Mouse (Mus musculus) adrenal gland, postnatal 36 days (tissue): ENCODE data around the gene Zfp850. TPM values are rescaled to one million over a fixed set of nuclear protein-coding genes. Genes with fewer than 3 reads are reported as not detected.
"Not testable (repeated sequence)": the region's sequence is repeated elsewhere in the genome, so short reads cannot be mapped to it uniquely, and the experiment has no call there.

Experiments used
- DNase-seq, 2 experiments: peaks; one replicate each; pipeline ENCODE4 v3.0.0; 2021; ENCODE audit warnings: mixed read lengths in 1 of 2
- long read RNA-seq, 2 experiments: library from polyadenylated mRNA; stranded (forward); transcript quantifications; one replicate each; pipeline ENCODE4 v2.0.0; 2021; ENCODE audit warnings: borderline sequencing depth in 2 of 2
- total RNA-seq, 2 experiments: library from RNA; stranded (reverse); gene quantifications; 2 replicates each; pipeline ENCODE4 v1.2.3; 2021

The Zfp850 gene
- total RNA-seq: 1 to 10 TPM; 2.3 to 2.4 TPM
- long read RNA-seq, experiment 1, partial matches to known transcripts: 0 of 2 reads
- long read RNA-seq, experiment 1, other reads (novel, unspliced or antisense): 2 of 2 reads
- long read RNA-seq, experiment 2, partial matches to known transcripts: 0 of 2 reads
- long read RNA-seq, experiment 2, other reads (novel, unspliced or antisense): 2 of 2 reads

- peak; percentile 86 to 90 for DNase-seq
These were observed at the start of gene Zfp850 for GRCm38 (mm10) chr7:28013549-28014444. Gene Zfp850 (minus strand): TSS chr7:28014115.

GRCm38 (mm10) chr7:28059972-28060371 is 46.1 kb upstream of the Zfp850 start:
- no peak for DNase-seq

GRCm38 (mm10) chr7:28053046-28053930 is 39.4 kb upstream of the Zfp850 start:
- no peak for DNase-seq

DNA sequence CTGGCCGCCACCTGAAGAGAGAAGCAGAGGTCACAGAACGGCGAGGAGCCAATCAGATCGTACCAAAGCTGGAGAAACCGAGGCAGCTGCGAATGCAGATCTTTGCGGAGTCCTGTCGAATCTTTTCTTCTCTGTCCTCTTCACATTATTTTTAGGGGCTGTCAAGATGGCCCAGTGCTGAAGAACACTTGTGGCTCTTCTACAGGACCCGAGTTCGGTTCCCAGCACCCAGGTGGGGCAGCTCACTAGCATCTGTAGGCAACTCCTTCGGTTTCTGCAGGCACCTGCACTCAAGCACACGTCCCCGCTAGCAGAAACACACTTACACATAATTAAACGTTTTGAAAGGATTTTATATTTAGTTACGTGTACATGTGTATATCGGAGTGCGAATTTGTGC is 36.7 kb upstream of the Zfp850 start:
- DNase-seq: no peak

DNA sequence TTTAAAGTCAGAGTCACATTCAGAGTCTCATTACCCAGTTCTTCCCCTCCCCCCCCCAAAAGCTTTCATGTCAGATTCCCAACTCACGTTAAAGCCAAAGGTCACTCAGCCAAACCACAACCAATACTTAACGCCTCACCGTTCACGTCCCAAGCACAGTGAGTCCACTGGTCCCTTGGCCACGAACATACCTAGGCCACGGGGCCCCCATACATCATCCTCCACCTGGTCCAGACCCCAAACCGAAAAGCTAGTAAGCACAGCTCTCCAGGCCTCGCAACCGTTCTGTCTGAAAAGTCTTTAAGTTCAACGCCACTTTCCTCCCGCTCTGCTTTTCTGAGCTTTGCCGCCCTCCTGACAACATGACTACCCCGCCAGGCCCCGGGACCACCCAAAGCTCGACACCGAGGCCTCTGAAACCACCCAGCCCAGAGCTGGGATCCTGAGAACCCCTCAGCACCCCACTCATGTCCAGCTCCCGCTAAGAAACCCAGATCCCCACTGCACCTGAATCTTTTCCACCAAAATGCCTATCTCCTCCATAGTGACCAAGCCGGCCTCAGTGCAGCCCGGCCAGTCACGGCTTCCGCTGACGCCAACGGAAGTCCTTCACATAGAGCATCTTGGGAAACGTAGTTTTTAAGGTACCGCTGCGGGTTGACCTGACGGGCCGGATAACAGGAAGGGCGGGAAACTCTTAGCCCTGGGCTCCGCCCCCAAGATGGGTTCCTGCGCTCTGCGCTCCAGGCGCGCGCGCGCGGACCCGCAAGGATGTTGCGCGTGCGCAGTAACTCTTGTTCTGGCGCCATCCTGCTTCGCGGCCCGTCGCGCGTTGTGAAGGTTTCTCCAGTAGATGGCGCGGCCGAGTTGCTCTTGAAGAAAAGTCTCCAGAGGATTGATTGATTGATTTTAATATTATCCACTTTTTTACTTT is 35.8 kb upstream of the Zfp850 start, which contains the start of gene Psmc4:
TSS of gene Psmc4 (minus strand) at position 626 of the 934 bp plus-strand sequence.
- DNase-seq: peak; percentile 98

DNA sequence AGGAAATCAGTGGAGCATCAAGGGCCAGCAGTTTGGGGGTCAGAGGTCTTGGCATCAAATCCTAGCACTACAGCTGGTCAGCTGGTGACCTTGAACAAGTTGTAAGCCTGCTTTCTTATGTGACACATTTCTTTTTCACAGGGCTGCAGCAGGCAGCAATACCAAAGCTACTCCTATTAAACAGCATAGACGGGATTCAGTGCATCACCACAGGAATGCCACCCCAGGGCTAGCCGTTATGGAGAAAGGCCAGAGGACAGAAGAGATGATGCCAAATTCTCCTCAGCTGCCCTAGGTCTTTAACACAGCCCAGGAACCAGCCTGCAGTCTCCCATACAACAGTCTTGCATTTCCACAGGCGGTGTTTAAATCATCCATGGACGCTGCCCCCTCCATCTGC is 30.6 kb upstream of the Zfp850 start:
- DNase-seq: no peak

DNA sequence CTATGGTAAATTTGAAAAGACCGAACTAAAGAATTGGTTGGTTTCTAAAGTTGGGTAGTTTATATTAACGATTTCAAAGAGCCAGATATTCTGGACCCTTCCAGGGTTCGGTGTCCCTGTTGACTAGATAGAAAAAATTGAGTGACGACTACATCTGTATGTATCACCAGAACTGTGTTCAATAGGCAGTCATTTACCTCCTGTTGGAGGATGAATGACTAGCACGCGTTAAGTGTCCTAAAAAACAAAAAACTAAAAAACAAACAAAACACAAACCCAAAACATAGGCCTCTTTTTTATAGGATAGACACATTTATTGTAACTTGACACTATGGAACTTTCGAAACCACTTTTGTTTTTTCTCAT is 513 bp upstream of the Zfp850 start:
- no peak for DNase-seq

- no peak for DNase-seq
These were observed 3.6 kb downstream of the Zfp850 start for GRCm38 (mm10) chr7:28010271-28010670.

- no peak for DNase-seq
These were observed 31.7 kb downstream of the Zfp850 start for GRCm38 (mm10) chr7:27982197-27982596.

- DNase-seq: peak; percentile 81 to 87
These were observed 35.0 kb downstream of the Zfp850 start, which contains the start of gene Zfp780b for GRCm38 (mm10) chr7:27978683-27979528. Gene Zfp780b (minus strand): TSS chr7:27979171.

DNA sequence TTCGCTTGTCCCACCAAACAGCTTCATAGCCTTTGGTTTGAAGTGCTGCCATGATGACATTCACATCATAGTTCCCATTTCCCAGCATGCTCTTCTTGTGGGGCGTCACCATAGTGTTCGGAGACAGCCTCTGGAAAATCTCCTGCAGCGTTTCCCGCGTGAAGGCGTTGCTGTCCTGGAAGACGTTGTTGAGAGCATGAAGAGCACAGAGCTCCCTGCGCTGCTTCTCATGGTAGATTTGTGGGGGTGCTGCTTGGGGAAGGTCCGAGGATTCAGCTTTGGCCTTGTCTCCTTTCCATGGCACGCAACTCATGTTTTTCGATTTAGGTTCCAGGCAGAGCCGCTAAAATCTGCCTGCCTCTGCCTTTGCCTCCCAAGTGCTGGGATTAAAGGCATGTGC is 64.5 kb downstream of the Zfp850 start:
- not testable (repeated sequence) for DNase-seq

- DNase-seq: peak; percentile 10 to 20
These were observed 72.0 kb downstream of the Zfp850 start for GRCm38 (mm10) chr7:27941869-27942268.

Other genes with a start within 250 kb of the Zfp850 start
- gene Zfp626, start 206.9 kb downstream of the Zfp850 start, total RNA-seq: 1 to 10 TPM; 7.1 to 7.7 TPM
- gene Zfp59, start 175.5 kb downstream of the Zfp850 start, total RNA-seq: 1 to 10 TPM; 3.1 to 4.1 TPM
- gene Zfp607a, start 156.6 kb downstream of the Zfp850 start, total RNA-seq: 1 to 10 TPM; 4.6 to 5.4 TPM
- 10 to 100 TPM; 12.7 to 14.3 TPM for gene Zfp974, start 84.7 kb downstream of the Zfp850 start, total RNA-seq
- gene Zfp780b, start 34.9 kb downstream of the Zfp850 start, total RNA-seq: 10 to 100 TPM; 10.5 to 13.6 TPM
- 100 to 1,000 TPM; 151 to 195 TPM for gene Psmc4, start 36.0 kb upstream of the Zfp850 start, total RNA-seq
- gene Fcgbp, start 57.1 kb upstream of the Zfp850 start, total RNA-seq: not detected
- gene 9530053A07Rik, start 115.4 kb upstream of the Zfp850 start, total RNA-seq: not detected
- 100 to 1,000 TPM in 1 of 2 experiments, 10 to 100 TPM in 1; 92.2 to 134 TPM for gene Fbl, start 155.6 kb upstream of the Zfp850 start, total RNA-seq
- gene Dyrk1b, start 165.4 kb upstream of the Zfp850 start, total RNA-seq: 10 to 100 TPM; 27.3 to 31.4 TPM